Mouse (Mus musculus) heart, postnatal 36 days (tissue): ENCODE results near the gene Trem1. TPM values are rescaled to one million over a fixed set of nuclear protein-coding genes. Genes with fewer than 3 reads are reported as not detected.

Experiments
- DNase-seq, 2 experiments: peaks; one replicate each; pipeline ENCODE4 v3.0.0; 2021 to 2022
- intact Hi-C: fragments of 180-260 bp; cut with DNase I; formaldehyde crosslinking; loops from one replicate; pipeline ENCODE4 v1.15.1; 2025
- total RNA-seq, 2 experiments: library from RNA; stranded (reverse); gene quantifications; 2 replicates each; pipeline ENCODE4 v1.2.3; 2021

Trem1 gene
- total RNA-seq: not detected

- no peak for DNase-seq
- intact Hi-C loops: no loop called here
Measured at GRCm38 (mm10) chr17:48232518-48232917, at the start of gene Trem1. Trem1 (plus strand) TSS chr17:48232768.

- intact Hi-C loops: no loop called here
Measured at GRCm38 (mm10) chr17:48185252-48185651, 47.3 kb upstream of the Trem1 start.

GRCm38 (mm10) chr17:48192366-48192765 lies 40.2 kb upstream of the Trem1 start:
- intact Hi-C loops: no loop called here
- DNase-seq: no peak

More at GRCm38 (mm10) chr17:48185252-48185651, 47.3 kb upstream of the Trem1 start:
- DNase-seq: no peak

- intact Hi-C loops: no loop called here
- DNase-seq: no peak
Measured at GRCm38 (mm10) chr17:48203086-48203485, 29.5 kb upstream of the Trem1 start.

- intact Hi-C loops: no loop called here
- no peak for DNase-seq
Measured at GRCm38 (mm10) chr17:48212596-48212995, 20.0 kb upstream of the Trem1 start.

- intact Hi-C loops: no loop called here
- no peak for DNase-seq
Measured at GRCm38 (mm10) chr17:48213511-48213910, 19.1 kb upstream of the Trem1 start.

- intact Hi-C loops: no loop called here
- no peak for DNase-seq
Measured at GRCm38 (mm10) chr17:48215429-48215828, 17.1 kb upstream of the Trem1 start.

- intact Hi-C loops: no loop called here
- DNase-seq: no peak
Measured at GRCm38 (mm10) chr17:48230680-48231079, 1.9 kb upstream of the Trem1 start.

GRCm38 (mm10) chr17:48233789-48234188 lies 1.2 kb downstream of the Trem1 start:
- DNase-seq: no peak
- intact Hi-C loops: no loop called here

- DNase-seq: no peak
- intact Hi-C loops: no loop called here
Measured at GRCm38 (mm10) chr17:48234550-48234949, 2.0 kb downstream of the Trem1 start.

GRCm38 (mm10) chr17:48235773-48236370 lies 3.3 kb downstream of the Trem1 start:
- intact Hi-C loops: no loop called here
- DNase-seq: no peak

GRCm38 (mm10) chr17:48237621-48238020 lies 5.1 kb downstream of the Trem1 start:
- intact Hi-C loops: no loop called here
- DNase-seq: no peak

- intact Hi-C loops: no loop called here
- DNase-seq: peak in 1 of 2 experiments; percentile 7
Measured at GRCm38 (mm10) chr17:48247221-48247928, 14.8 kb downstream of the Trem1 start, which contains the start of gene Trem3. Trem3 (plus strand) TSS chr17:48247777.

GRCm38 (mm10) chr17:48249039-48249438 lies 16.5 kb downstream of the Trem1 start:
- intact Hi-C loops: no loop called here
- DNase-seq: no peak

- intact Hi-C loops: no loop called here
- DNase-seq: no peak
Measured at GRCm38 (mm10) chr17:48249501-48249900, 16.9 kb downstream of the Trem1 start.

- intact Hi-C loops: no loop called here
- no peak for DNase-seq
Measured at GRCm38 (mm10) chr17:48250631-48251030, 18.1 kb downstream of the Trem1 start.

GRCm38 (mm10) chr17:48256575-48256974 lies 24.0 kb downstream of the Trem1 start:
- intact Hi-C loops: no loop called here
- no peak for DNase-seq

GRCm38 (mm10) chr17:48261868-48262267 lies 29.3 kb downstream of the Trem1 start:
- DNase-seq: no peak
- intact Hi-C loops: no loop called here

GRCm38 (mm10) chr17:48263741-48264362 lies 31.3 kb downstream of the Trem1 start, which contains the start of gene Treml4:
Treml4 (plus strand) TSS chr17:48264295.
- no peak for DNase-seq
- intact Hi-C loops: no loop called here

- intact Hi-C loops: no loop called here
- DNase-seq: no peak
Measured at GRCm38 (mm10) chr17:48264662-48265061, 32.1 kb downstream of the Trem1 start.

- no peak for DNase-seq
- intact Hi-C loops: no loop called here
Measured at GRCm38 (mm10) chr17:48266138-48266537, 33.6 kb downstream of the Trem1 start.
